Mouse (Mus musculus) hindbrain, embryonic 15.5 days (tissue): ENCODE measurements around the gene Ccnd1. TPM values are rescaled to one million over a fixed set of nuclear protein-coding genes. Genes with fewer than 3 reads are reported as not detected.
"Not testable (repeated sequence)": the region's sequence is repeated elsewhere in the genome, so short reads cannot be mapped to it uniquely, and the experiment has no call there.

ENCODE experiments used
- ATAC-seq: fragments of 200-750 bp; cut with Nextera tagmentation; 2 replicates; pipeline ENCODE4 v1.8.0; 2017; ENCODE audit warnings: low read depth, moderate number of reproducible peaks, moderate TSS enrichment; ENCODE audit not compliant: low FRiP score
- H3K27ac ChIP-seq: fragments of 300-500 bp; sonication (generic); replicated peaks from 2 replicates; pipeline ENCODE4 v1.5.1; 2015; ENCODE audit warnings: mild to moderate bottlenecking, inconsistent platforms
- H3K27me3 ChIP-seq: fragments of 300-500 bp; sonication (generic); 2 replicates; pipeline ENCODE4 v1.6.1; 2015; ENCODE audit warnings: control low read depth, inconsistent platforms
- H3K36me3 ChIP-seq: fragments of 300-500 bp; sonication (generic); 2 replicates; pipeline ENCODE4 v1.6.1; 2015; ENCODE audit warnings: control low read depth, inconsistent platforms
- H3K4me1 ChIP-seq: fragments of 300-500 bp; sonication (generic); replicated peaks from 2 replicates; pipeline ENCODE4 v1.6.1; 2015; ENCODE audit warnings: control low read depth, inconsistent platforms
- H3K4me2 ChIP-seq: fragments of 300-500 bp; sonication (generic); 2 replicates; pipeline ENCODE4 v1.6.1; 2015; ENCODE audit warnings: moderate library complexity, mild to moderate bottlenecking, inconsistent platforms
- H3K4me3 ChIP-seq: fragments of 300-500 bp; sonication (generic); 2 replicates; pipeline ENCODE4 v1.5.1; 2015; ENCODE audit warnings: mild to moderate bottlenecking, inconsistent platforms
- H3K9ac ChIP-seq: fragments of 300-500 bp; sonication (generic); 2 replicates; pipeline ENCODE4 v1.6.1; 2015; ENCODE audit warnings: inconsistent platforms
- H3K9me3 ChIP-seq: fragments of 300-500 bp; sonication (generic); 2 replicates; pipeline ENCODE4 v1.6.1; 2016; ENCODE audit warnings: control low read depth, inconsistent platforms
- WGBS: fragments of 180-500 bp; shearing (Covaris S2); methylation state at CpG from one replicate; pipeline ENCODE4 v1.1.7; 2015; 5-methylcytosine and 5-hydroxymethylcytosine counted together
- polyA plus RNA-seq: library from polyadenylated mRNA; unstranded; fragments of >200 nt; fragmentation: Nextera tagmentation; extraction: Ambion mirVana; gene quantifications from 2 replicates; pipeline ENCODE4 v1.2.1, GENCODE M21; 2015

Ccnd1 gene
- polyA plus RNA-seq, 1 experiment from 2014 or later = 34.2 TPM

GRCm38 (mm10) chr7:144918823-144919222 is 20.9 kb downstream of the Ccnd1 start:
- 78% methylated on average over 1 of the region's 1 CpGs for WGBS
- Histone ChIP-seq H3K36me3 (peaks cover 24% of the 10 kb centered on the region), H3K4me2 (no peak overlapping the region), H3K9ac (no peak overlapping the region), H3K4me3 (no peak overlapping the region), H3K4me1 (peaks cover 15% of the 10 kb centered on the region), H3K9me3 (no peaks in the 10 kb centered on the region), H3K27me3 (no peaks in the 10 kb centered on the region), H3K27ac (no peak overlapping the region)
- no peak for ATAC-seq

GRCm38 (mm10) chr7:144914948-144915750 is 24.6 kb downstream of the Ccnd1 start, which contains the start of gene LTO1:
Gene LTO1, plus strand, starts transcription at chr7:144915100.
- under 1% methylated on average over 55 of the region's 55 CpGs for WGBS

GRCm38 (mm10) chr7:144914296-144914947 is 25.3 kb downstream of the Ccnd1 start:
- peaks cover 8% of the 10 kb centered on the region for H3K36me3 ChIP-seq
- H3K27me3 ChIP-seq = no peaks in the 10 kb centered on the region
- WGBS = 9% methylated on average over 17 of the region's 17 CpGs
- peak overlapping the region; percentile 85 for H3K27ac ChIP-seq
- ATAC-seq = peak; percentile 93
- peak overlapping the region; percentile 90 for H3K4me2 ChIP-seq
- H3K4me3 ChIP-seq = peak overlapping the region; percentile 87
- peak overlapping the region; percentile 89; the same call in 1 of the 2 replicates for H3K9ac ChIP-seq
- H3K4me1 ChIP-seq = peaks cover 15% of the 10 kb centered on the region
- H3K9me3 ChIP-seq = no peaks in the 10 kb centered on the region

More at GRCm38 (mm10) chr7:144914948-144915750, 24.6 kb downstream of the Ccnd1 start, which contains the start of gene LTO1:
- Histone ChIP-seq H3K27me3 (no peaks in the 10 kb centered on the region), H3K9ac (peak within 1 kb of the TSS; percentile 89), H3K4me3 (peak within 1 kb of the TSS; percentile 87), H3K36me3 (peaks cover 14% of the 10 kb centered on the region), H3K4me2 (peak within 1 kb of the TSS; percentile 90), H3K27ac (peak within 1 kb of the TSS; percentile 85), H3K9me3 (no peaks in the 10 kb centered on the region), H3K4me1 (peaks cover 15% of the 10 kb centered on the region)
- peak; percentile 93 for ATAC-seq

- no peaks in the 10 kb centered on the region for H3K27me3 ChIP-seq
- no peaks in the 10 kb centered on the region for H3K9me3 ChIP-seq
- WGBS = 61% methylated on average over 4 of the region's 4 CpGs
- no peak overlapping the region for H3K4me3 ChIP-seq
- H3K9ac ChIP-seq = no peak overlapping the region
- H3K36me3 ChIP-seq = no peaks in the 10 kb centered on the region; the same call in 1 of the 2 replicates
- H3K4me1 ChIP-seq = peaks cover 15% of the 10 kb centered on the region
- H3K27ac ChIP-seq = no peak overlapping the region
- ATAC-seq = no peak
- no peak overlapping the region for H3K4me2 ChIP-seq
These were observed 26.8 kb downstream of the Ccnd1 start for GRCm38 (mm10) chr7:144912897-144913296.

- WGBS = 81% methylated on average over 1 of the region's 1 CpGs
- Histone ChIP-seq H3K4me3 (no peak overlapping the region), H3K27me3 (no peaks in the 10 kb centered on the region), H3K9me3 (no peaks in the 10 kb centered on the region), H3K4me1 (peaks cover 16% of the 10 kb centered on the region), H3K36me3 (no peaks in the 10 kb centered on the region), H3K27ac (no peak overlapping the region), H3K4me2 (no peak overlapping the region), H3K9ac (no peak overlapping the region)
- ATAC-seq = no peak
These were observed 28.6 kb downstream of the Ccnd1 start for GRCm38 (mm10) chr7:144911121-144911520.

- ATAC-seq = 0 out of 2 replicates have a peak, but pooled peaks have one; percentile 33
- H3K36me3 ChIP-seq = no peaks in the 10 kb centered on the region
These were observed 31.0 kb downstream of the Ccnd1 start for GRCm38 (mm10) chr7:144908705-144909104.

GRCm38 (mm10) chr7:144907793-144908192 is 31.9 kb downstream of the Ccnd1 start:
- WGBS = 22% methylated on average over 8 of the region's 8 CpGs
- H3K4me2 ChIP-seq = no peak overlapping the region
- H3K4me1 ChIP-seq = peaks cover 7% of the 10 kb centered on the region; the same call in 1 of the 2 replicates
- no peaks in the 10 kb centered on the region for H3K27me3 ChIP-seq
- H3K36me3 ChIP-seq = no peaks in the 10 kb centered on the region
- H3K27ac ChIP-seq = no peak overlapping the region
- no peak overlapping the region for H3K4me3 ChIP-seq
- H3K9me3 ChIP-seq = no peaks in the 10 kb centered on the region
- no peak for ATAC-seq
- H3K9ac ChIP-seq = no peak overlapping the region

More at GRCm38 (mm10) chr7:144908705-144909104, 31.0 kb downstream of the Ccnd1 start:
- Histone ChIP-seq H3K4me3 (no peak overlapping the region), H3K9me3 (no peaks in the 10 kb centered on the region), H3K4me1 (peaks cover 7% of the 10 kb centered on the region; the same call in 1 of the 2 replicates), H3K27ac (no peak overlapping the region), H3K4me2 (no peak overlapping the region), H3K27me3 (no peaks in the 10 kb centered on the region), H3K9ac (no peak overlapping the region)
- 38% methylated on average over 7 of the region's 7 CpGs for WGBS

GRCm38 (mm10) chr7:144906708-144907397 is 32.9 kb downstream of the Ccnd1 start:
- Histone ChIP-seq H3K36me3 (no peaks in the 10 kb centered on the region), H3K27me3 (no peaks in the 10 kb centered on the region), H3K9me3 (no peaks in the 10 kb centered on the region), H3K4me1 (peaks cover 7% of the 10 kb centered on the region; the same call in 1 of the 2 replicates), H3K27ac (no peak overlapping the region), H3K4me3 (peak overlapping the region; percentile 15; the same call in 1 of the 2 replicates), H3K4me2 (peak overlapping the region; percentile 48), H3K9ac (no peak overlapping the region)
- ATAC-seq = peak; percentile 32; the same call in 1 of the 2 replicates
- WGBS = 10% methylated on average over 28 of the region's 28 CpGs

- H3K9me3 ChIP-seq, H3K4me3 ChIP-seq, H3K27ac ChIP-seq, H3K27me3 ChIP-seq, H3K36me3 ChIP-seq, H3K4me1 ChIP-seq, H3K4me2 ChIP-seq, ATAC-seq, H3K9ac ChIP-seq: not testable (repeated sequence)
- WGBS = 96% methylated on average over 3 of the region's 3 CpGs
These were observed 34.2 kb downstream of the Ccnd1 start for GRCm38 (mm10) chr7:144905514-144905913.

- H3K27me3 ChIP-seq = peaks cover 20% of the 10 kb centered on the region
- H3K9me3 ChIP-seq = no peaks in the 10 kb centered on the region
- peak overlapping the region; percentile 87 for H3K4me2 ChIP-seq
- 36% methylated on average over 6 of the region's 6 CpGs for WGBS
- H3K27ac ChIP-seq = no peak overlapping the region
- H3K4me1 ChIP-seq = peaks cover 29% of the 10 kb centered on the region
- 0 out of 2 replicates have a peak overlapping the region, but pooled peaks have one; percentile 3 for H3K4me3 ChIP-seq
- no peak for ATAC-seq
- no peak overlapping the region for H3K9ac ChIP-seq
- H3K36me3 ChIP-seq = no peaks in the 10 kb centered on the region
These were observed 41.2 kb downstream of the Ccnd1 start for GRCm38 (mm10) chr7:144898506-144898905.

- H3K4me3 ChIP-seq = peak within 1 kb of the TSS; percentile 44
- ATAC-seq = peak; percentile 31
- H3K9ac ChIP-seq = peak within 1 kb of the TSS; percentile 29
- H3K27ac ChIP-seq = peak within 1 kb of the TSS; percentile 27; the same call in 1 of the 2 replicates
- H3K27me3 ChIP-seq = peaks cover 20% of the 10 kb centered on the region
- WGBS = under 1% methylated on average over 65 of the region's 65 CpGs
- H3K4me1 ChIP-seq = peaks cover 29% of the 10 kb centered on the region
- H3K9me3 ChIP-seq = no peaks in the 10 kb centered on the region
- H3K36me3 ChIP-seq = no peaks in the 10 kb centered on the region
- H3K4me2 ChIP-seq = peak within 1 kb of the TSS; percentile 87
These were observed 43.2 kb downstream of the Ccnd1 start, which contains the start of gene Fgf15 for GRCm38 (mm10) chr7:144896294-144897218. Gene Fgf15, plus strand, starts transcription at chr7:144896531.
